Comparison of ENCODE assay signal across 8 mouse cellular contexts in genomic region chr2:37735807-37736188, GRCm38 (mm10). TPM values are rescaled to one million over a fixed set of nuclear protein-coding genes. Genes with fewer than 3 reads are reported as not detected.
A peak's percentile ranks its signal among the peaks of the same experiment; 100 is the strongest.
DNase-seq lines count a peak whose midpoint lies in the region; ATAC-seq lines count a peak whose summit lies in the region.

No protein-coding gene starts in this region.

- H3K9me3 ChIP-seq in liver, embryonic 11.5 days (ENCODE audit: control insufficient read depth, low read length) = no peaks in the 10 kb centered on the region
- no peaks in the 10 kb centered on the region for H3K9me3 ChIP-seq in forebrain, embryonic 14.5 days (replicated peaks; ENCODE audit: control insufficient read depth, low read length)
- no peaks in the 10 kb centered on the region for H3K9me3 ChIP-seq in limb, embryonic 15.5 days

- ATAC-seq in liver, embryonic 11.5 days (replicated peaks; ENCODE audit: low FRiP score) = no peak
- no peak for ATAC-seq in forebrain, embryonic 14.5 days
- ATAC-seq in limb, embryonic 15.5 days (ENCODE audit: insufficient number of reproducible peaks, low FRiP score, low TSS enrichment, low read depth) = no peak

- no peaks in the 10 kb centered on the region for H3K36me3 ChIP-seq in liver, embryonic 11.5 days (ENCODE audit: control insufficient read depth, insufficient read depth, low read length)
- no peaks in the 10 kb centered on the region for H3K36me3 ChIP-seq in forebrain, embryonic 14.5 days (ENCODE audit: control insufficient read depth, insufficient read depth, low read length)
- no peaks in the 10 kb centered on the region for H3K36me3 ChIP-seq in limb, embryonic 15.5 days
- no peaks in the 10 kb centered on the region for H3K36me3 ChIP-seq in splenic B cell, adult 2 months (ENCODE audit: control insufficient read depth, insufficient read depth, low read length, poor library complexity, severe bottlenecking)

- no peak overlapping the region for H3K27ac ChIP-seq in liver, embryonic 11.5 days (ENCODE audit: low read depth, low read length)
- no peak overlapping the region for H3K27ac ChIP-seq in forebrain, embryonic 14.5 days (ENCODE audit: low read depth, low read length)
- H3K27ac ChIP-seq in limb, embryonic 15.5 days = no peak overlapping the region

- H3K9ac ChIP-seq in liver, embryonic 11.5 days (ENCODE audit: low read depth, low read length) = no peak overlapping the region
- no peak overlapping the region for H3K9ac ChIP-seq in forebrain, embryonic 14.5 days (ENCODE audit: low read length)
- no peak overlapping the region for H3K9ac ChIP-seq in limb, embryonic 15.5 days

- H3K4me1 ChIP-seq in liver, embryonic 11.5 days (replicated peaks; ENCODE audit: control insufficient read depth, insufficient read depth, low read length) = peaks cover 11% of the 10 kb centered on the region
- peaks cover 6% of the 10 kb centered on the region; the same call in 1 of the 2 replicates for H3K4me1 ChIP-seq in forebrain, embryonic 14.5 days (ENCODE audit: control insufficient read depth, insufficient read depth, low read length)
- H3K4me1 ChIP-seq in limb, embryonic 15.5 days = peaks cover 10% of the 10 kb centered on the region

- 35% methylated on average over 1 of the region's 1 CpGs for WGBS in liver, embryonic 11.5 days
- 66% methylated on average over 1 of the region's 1 CpGs for WGBS in forebrain, embryonic 14.5 days
- 60% methylated on average over 1 of the region's 1 CpGs for WGBS in limb, embryonic 15.5 days

- no peak for DNase-seq in liver, embryonic 11.5 days (ENCODE audit: low spot score)
- DNase-seq in liver = no peak
- DNase-seq in forebrain, embryonic 14.5 days (ENCODE audit: low spot score) = no peak
- peak; percentile 59 for DNase-seq in splenic B cell, adult 2 months (ENCODE audit: low read depth, low spot score)
- DNase-seq in adrenal gland, adult 18-20 months (ENCODE audit: low spot score in 2 of 2) = no peak
- DNase-seq in right cerebral cortex, postnatal 36 days (ENCODE audit: low spot score in 2 of 2) = no peak
- DNase-seq in cerebellum, postnatal 14 days = no peak

- H3K4me3 ChIP-seq in liver, embryonic 11.5 days (ENCODE audit: low read depth, low read length) = no peak overlapping the region
- H3K4me3 ChIP-seq in forebrain, embryonic 14.5 days (ENCODE audit: low read depth, low read length) = no peak overlapping the region
- H3K4me3 ChIP-seq in limb, embryonic 15.5 days = no peak overlapping the region

- H3K27me3 ChIP-seq in liver, embryonic 11.5 days (replicated peaks; ENCODE audit: control insufficient read depth, insufficient read depth, low read length) = no peaks in the 10 kb centered on the region
- H3K27me3 ChIP-seq in forebrain, embryonic 14.5 days (replicated peaks; ENCODE audit: control insufficient read depth, insufficient read depth, low read length) = no peaks in the 10 kb centered on the region
- H3K27me3 ChIP-seq in limb, embryonic 15.5 days = no peaks in the 10 kb centered on the region
- H3K27me3 ChIP-seq in splenic B cell, adult 2 months (ENCODE audit: control insufficient read depth, insufficient read depth, low read length, poor library complexity, severe bottlenecking) = no peaks in the 10 kb centered on the region

- H3K4me2 ChIP-seq in liver, embryonic 11.5 days = peak overlapping the region; percentile 50
- peak overlapping the region; percentile 28 for H3K4me2 ChIP-seq in forebrain, embryonic 14.5 days (ENCODE audit: low read length)
- H3K4me2 ChIP-seq in limb, embryonic 15.5 days = peak overlapping the region; percentile 22

RNA-seq across cellular contexts. Expression of gene Strbp, which starts 32.1 kb away (rescaled TPM):
- polyA plus RNA-seq in liver, embryonic 11.5 days (2014; fragmentation: Nextera tagmentation; extraction: Ambion mirVana) = 37.2 and 38.8 TPM in 2 replicates
- 114 and 133 TPM in 2 replicates for polyA plus RNA-seq in forebrain, embryonic 14.5 days (2014; fragmentation: Nextera tagmentation; extraction: Ambion mirVana)
- 26.2 and 30.8 TPM in 2 replicates for polyA plus RNA-seq in limb, embryonic 15.5 days (2015; fragmentation: Nextera tagmentation; extraction: Ambion mirVana)
- 10 to 100 TPM; 28.2 to 53.9 TPM for total RNA-seq in adrenal gland, adult 18-20 months (2021)

RNA-seq across cellular contexts. Expression of gene Crb2, which starts 40.3 kb away (rescaled TPM):
- polyA plus RNA-seq in liver, embryonic 11.5 days (2014; fragmentation: Nextera tagmentation; extraction: Ambion mirVana) = 4.8 and 5.0 TPM in 2 replicates
- polyA plus RNA-seq in forebrain, embryonic 14.5 days (2014; fragmentation: Nextera tagmentation; extraction: Ambion mirVana) = 4.0 and 4.2 TPM in 2 replicates
- polyA plus RNA-seq in limb, embryonic 15.5 days (2015; fragmentation: Nextera tagmentation; extraction: Ambion mirVana) = 0.31 and 0.36 TPM in 2 replicates
- under 1 TPM; 0.33 to 0.38 TPM for total RNA-seq in adrenal gland, adult 18-20 months (2021)
